Mouse (Mus musculus): ENCODE results near the gene Rnf185. TPM values are rescaled to one million over a fixed set of nuclear protein-coding genes. Genes with fewer than 3 reads are reported as not detected.
A peak's percentile ranks its signal among the peaks of the same experiment; 100 is the strongest.

The Rnf185 gene
- total RNA-seq, 2 experiments from 2014 or later: 26.9 to 27.5 TPM

DNA sequence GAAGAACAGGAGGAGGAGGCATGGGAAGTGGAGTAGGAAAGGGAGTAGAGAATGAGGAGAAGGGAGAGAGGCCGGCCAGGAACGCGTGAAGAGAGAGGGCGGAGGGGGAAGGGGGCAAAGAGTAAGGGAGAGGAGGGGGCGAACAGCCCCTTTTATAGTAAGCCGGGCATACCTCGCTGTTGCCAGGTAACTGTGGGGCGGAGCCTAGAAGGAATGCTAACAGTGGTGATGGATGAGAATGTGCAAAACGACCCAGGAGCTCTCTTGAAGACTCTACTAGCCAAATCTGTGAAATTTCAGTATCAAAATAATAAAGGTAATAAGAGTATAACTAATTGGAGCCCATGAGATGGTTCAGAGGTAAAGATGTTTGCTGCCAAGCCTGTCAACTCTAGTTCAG lies 606 bp upstream of the Rnf185 start:
- DNase-seq (ENCODE audit: low spot score in 2 of 2): peak in 1 of 2 experiments; percentile 14
- intact Hi-C loops (cut with DNase I): loop anchor here (5.0 to 10.0 kb wide), 2 partner anchors 65 to 462 kb away; partner anchors contain the start of gene Slc35e4

DNA sequence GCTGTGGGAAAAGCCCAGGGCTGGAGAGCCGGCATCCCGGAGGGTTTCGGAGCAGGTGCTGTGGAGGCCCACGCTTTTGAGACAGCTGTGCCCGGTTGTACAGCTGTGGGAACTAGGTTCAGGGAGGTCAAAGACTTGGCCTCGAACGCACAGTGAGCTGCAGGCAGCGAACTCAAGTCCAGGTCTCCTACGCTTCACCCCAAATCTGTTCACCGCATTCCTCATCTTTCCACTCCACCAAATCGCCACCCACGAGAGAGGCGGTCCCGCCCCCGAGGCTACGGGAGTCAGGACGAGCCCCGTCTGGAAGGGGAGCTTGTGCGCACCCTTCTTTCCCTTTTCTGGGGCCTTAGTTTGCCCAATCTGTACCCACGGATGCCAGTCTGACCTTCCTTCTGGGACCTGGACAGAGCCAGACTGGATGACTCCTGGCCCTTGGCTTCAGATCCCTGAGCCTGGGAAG lies 431 bp downstream of the Rnf185 start:
- intact Hi-C loops (cut with DNase I): loop anchor here (5.0 to 10.0 kb wide), 2 partner anchors 64 to 463 kb away; partner anchors contain the start of gene Slc35e4
- no peak for DNase-seq (ENCODE audit: low spot score in 2 of 2)

DNA sequence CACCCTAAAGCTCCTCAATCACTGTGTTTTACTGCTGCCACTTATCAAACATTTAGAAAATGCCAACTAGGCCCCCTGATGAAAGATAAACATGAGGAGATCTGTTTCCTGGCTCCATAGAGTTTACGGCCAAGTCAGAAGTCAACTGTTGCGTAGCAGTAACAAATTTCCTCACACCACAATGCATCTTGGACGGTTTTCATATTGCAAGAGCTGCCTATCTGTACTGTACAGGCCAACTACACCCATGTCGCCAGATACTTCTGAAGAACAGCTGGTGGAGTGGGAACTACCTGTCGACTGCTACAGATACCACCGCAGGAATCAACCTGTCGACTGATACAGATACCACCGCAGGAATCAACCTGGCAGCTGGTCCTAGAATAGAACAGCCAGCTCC lies 7.3 kb downstream of the Rnf185 start:
- intact Hi-C loops (cut with DNase I): no loop called here
- DNase-seq (ENCODE audit: low spot score in 2 of 2): no peak

DNA sequence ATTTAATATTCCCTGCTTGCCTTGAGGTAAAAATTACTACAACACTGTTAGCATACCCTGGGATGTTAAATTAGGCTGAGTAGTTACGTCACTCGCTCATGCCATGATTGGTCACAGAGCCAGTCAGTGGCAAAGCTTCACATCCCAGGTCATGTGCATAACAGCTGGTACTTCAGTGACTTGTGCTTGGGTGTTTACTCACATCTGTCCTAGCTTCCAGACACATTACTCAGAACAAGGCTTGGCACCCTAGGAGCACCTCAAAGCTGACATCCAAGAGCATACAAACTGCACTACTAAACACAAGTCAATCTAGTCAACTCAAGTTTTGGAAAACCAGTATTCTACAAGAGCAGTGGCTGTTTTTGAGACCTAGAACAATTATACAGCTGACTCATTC lies 9.1 kb downstream of the Rnf185 start:
- DNase-seq (ENCODE audit: low spot score in 2 of 2): no peak
- intact Hi-C loops (cut with DNase I): no loop called here

DNA sequence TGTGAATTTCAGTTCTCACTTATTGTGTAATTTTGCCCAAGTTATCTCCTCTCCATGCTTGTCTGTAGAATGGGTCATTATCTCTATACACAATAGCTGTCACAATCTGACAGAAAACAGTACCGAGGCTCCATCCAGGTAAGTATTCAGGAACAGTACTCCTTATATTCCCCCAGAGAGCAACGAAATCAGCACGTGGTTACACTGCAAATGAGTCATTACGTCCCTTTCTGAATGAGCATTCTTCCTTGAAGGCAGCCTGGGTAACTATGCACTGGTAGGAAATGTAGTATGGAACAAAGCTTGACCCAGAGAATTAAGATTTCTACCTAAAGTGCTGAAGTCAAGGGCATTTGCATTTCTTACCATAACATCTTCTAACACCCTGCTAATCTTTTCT lies 9.5 kb downstream of the Rnf185 start:
- DNase-seq (ENCODE audit: low spot score in 2 of 2): no peak
- intact Hi-C loops (cut with DNase I): no loop called here

DNA sequence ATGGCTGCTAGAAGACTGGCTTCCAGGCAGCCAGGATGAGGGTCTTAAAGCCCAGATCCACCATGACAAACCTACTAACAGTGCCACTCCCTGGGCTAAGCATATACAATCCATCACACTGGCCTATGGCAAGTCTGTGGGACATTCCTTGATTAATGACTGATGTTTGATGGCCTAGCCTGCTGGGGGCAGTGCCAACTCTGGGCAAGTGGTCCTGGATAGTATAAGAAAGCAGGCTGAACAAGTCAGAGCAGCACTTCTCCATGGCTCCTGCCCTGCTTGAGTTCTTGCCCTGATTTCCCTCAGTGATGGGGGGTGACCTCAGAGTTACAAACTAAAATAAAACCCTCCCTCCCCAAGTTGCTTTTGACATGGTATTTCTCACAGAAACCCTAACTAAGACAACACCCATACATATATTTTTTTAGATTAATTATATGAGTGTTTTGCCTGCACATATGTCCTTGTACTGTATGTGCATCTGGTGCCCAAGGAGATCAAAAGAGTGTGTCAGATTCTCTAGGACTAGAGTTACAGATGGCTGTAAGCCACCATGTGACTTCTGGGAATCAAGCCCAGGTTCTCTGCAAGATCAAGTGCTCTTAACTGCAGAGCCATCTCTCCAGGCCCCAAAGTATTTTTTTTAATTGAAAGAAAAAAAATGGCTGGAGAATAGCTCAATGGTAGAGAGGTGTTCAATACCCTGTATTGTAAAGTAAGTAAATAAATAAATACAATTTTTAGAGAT lies 10.3 kb downstream of the Rnf185 start:
- DNase-seq (ENCODE audit: low spot score in 2 of 2): no peak
- intact Hi-C loops (cut with DNase I): no loop called here

DNA sequence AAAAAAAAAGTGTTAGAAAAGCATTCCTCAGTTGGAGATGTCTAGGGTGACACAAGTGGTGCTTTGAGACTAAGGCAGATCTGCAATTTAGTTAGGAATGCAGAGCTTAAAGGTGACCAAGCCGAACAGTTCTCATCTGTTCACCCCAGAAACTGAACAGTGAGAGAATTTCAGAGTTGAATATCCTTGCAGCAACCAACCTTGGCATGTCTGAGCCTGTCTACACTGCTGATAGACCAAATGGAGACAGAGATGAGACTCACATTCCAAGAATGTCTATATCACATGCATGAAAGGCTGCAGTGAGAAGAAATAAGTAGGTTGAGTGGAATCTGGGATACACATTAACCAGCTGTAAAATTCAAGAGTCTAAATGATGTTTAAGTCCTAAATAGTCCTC lies 14.5 kb downstream of the Rnf185 start:
- DNase-seq (ENCODE audit: low spot score in 2 of 2): no peak
- intact Hi-C loops (cut with DNase I): no loop called here

DNA sequence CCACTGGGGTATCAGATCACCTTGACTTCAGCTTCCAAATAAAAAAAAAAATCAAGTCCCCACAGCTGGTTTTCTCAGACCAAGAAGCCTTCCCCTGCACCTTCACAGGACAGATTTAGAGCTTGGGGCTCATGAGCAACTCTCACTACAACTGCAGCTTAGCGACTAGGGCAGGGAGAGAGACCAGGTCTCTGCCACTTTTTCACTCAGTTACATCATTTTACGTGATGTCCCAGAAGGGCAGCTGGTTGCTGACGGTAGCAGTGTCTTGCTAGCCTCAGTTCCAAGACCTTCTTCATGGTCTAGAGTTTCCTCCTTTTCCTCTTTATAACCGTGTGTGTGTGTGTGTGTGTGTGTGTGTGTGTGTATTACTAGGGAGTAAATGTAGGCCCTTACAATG lies 18.4 kb downstream of the Rnf185 start:
- no peak for DNase-seq (ENCODE audit: low spot score in 2 of 2)
- intact Hi-C loops (cut with DNase I): no loop called here

DNA sequence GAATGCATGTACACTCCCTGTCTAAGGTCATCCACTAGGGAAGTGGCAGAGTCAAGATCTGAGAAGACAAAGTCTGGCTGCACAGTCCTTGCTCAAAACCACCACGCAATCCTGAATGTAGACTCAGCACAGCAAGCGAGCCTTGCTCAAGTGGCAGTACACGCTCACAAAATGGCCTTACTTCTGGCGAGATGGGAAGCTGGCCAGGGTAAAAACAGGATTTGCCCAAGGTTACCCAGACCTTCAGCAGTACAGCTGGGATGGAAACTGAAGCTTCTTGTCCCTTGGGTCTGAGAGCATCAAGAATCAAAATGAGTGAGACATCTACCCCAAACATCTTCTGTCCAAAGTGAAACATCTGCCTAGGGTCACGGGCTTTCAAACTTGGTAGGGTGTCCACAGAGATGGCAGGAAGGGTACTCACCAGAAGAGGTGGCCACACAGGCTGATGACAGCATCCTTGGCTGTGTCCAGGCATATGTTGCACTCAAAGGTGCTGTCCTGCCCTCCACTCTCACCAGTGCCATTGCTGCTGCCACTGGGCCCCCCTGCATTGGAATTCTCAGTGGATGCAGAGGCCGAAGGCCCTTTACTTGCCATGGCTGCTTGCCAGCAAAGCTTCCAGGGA lies 20.1 kb downstream of the Rnf185 start:
- intact Hi-C loops (cut with DNase I): no loop called here
- DNase-seq (ENCODE audit: low spot score in 2 of 2): no peak

DNA sequence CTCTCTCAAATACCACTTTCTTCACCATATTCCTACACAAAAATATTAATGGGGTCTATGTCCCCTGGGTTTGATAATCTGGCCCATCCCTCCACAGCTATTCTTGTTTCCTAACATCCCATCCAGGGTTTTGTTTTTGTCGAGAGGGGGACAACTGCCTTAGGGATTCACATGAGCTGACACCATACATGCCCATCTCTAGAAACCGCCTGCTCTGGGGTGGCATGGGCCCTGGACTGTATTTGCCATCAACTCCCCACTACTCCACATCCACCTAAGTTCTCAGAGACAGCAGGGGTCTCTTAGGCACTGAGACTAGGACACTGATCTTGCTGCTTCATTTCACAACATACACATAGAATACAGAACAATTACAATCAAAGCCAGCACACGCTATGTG lies 20.6 kb downstream of the Rnf185 start:
- intact Hi-C loops (cut with DNase I): no loop called here
- DNase-seq (ENCODE audit: low spot score in 2 of 2): no peak

DNA sequence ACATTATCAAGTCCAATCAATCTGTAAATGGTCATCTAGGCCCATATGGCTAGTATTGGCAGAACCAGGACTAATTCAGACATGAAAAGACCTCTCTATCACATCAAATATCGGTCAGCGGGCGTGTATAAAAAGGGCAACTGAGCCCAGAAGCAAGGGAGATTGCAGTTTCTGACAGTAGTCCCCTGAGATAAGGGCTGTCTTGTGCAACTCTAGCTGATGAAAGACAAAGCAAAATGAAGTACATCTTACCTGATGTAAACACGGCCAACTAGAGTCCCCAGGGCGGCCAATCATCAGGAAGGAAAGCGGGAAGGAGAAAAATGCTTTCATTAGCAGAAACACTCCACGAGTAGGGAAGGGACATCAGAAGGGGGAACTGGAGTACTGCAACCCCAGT lies 23.5 kb downstream of the Rnf185 start:
- intact Hi-C loops (cut with DNase I): no loop called here
- DNase-seq (ENCODE audit: low spot score in 2 of 2): no peak

DNA sequence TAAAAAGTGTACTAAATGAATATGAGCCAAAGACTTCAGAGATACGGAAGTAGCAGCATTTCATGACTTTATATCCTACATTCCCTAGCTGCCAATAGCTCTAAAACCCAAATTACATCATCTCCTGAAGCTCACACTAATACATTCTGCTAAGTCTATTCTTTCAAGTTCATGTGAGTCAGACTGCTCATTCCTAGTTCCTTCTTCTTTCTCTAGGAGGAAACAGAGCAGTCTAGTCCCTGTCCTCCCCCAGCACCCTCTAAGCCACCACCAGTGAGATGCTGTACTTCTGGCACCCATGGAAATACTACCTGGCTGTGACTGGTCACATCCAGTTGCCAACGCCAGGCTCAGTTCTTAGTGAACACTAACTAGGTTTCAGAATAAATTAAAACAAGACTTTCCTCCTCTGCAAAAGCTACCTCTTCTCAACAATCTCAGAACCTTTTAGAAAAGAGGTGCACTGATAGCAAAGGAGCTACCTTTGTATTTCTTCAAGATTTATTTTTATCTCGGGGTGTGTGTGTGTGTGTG lies 24.4 kb downstream of the Rnf185 start:
- intact Hi-C loops (cut with DNase I): no loop called here
- DNase-seq (ENCODE audit: low spot score in 2 of 2): no peak

DNA sequence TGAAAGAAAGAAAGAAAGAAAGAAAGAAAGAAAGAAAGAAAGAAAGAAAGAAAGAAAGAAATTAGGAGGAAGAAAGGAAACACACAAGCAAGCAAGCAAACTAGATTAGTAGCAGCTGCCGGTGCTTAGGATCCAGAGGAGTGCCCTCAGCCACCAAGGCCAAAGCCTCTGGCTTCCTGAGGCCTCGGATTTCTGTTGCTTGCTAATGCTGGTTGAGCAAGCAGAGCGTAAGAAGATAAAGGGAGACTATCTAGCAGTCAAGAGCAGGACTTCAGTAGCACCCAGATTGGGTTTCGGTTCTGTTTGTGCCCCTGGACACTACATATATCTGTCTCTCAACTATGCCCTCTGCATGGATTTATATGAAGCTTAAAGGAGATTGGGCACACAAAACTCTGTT lies 29.9 kb downstream of the Rnf185 start:
- intact Hi-C loops (cut with DNase I): no loop called here
- DNase-seq (ENCODE audit: low spot score in 2 of 2): no peak

DNA sequence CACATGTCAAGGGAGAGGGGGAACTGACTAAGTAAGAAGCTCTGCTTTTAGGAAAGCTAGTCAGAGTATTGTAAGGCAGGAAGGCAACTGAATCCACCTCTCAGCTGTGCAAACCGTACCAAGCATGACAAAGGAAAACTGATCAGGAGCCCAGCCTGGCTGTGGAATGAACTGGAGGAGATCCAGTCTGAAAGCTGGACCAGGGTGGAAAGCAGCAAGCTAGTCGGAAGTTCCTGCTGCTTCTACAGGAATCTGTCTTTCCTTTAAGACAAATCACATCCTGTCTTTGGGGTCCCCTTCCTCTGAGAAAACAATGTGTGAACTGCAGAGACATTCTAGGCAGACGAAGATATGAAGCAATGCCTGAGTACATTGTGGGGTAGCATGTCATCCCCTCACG lies 33.4 kb downstream of the Rnf185 start:
- no peak for DNase-seq (ENCODE audit: low spot score in 2 of 2)
- intact Hi-C loops (cut with DNase I): no loop called here

DNA sequence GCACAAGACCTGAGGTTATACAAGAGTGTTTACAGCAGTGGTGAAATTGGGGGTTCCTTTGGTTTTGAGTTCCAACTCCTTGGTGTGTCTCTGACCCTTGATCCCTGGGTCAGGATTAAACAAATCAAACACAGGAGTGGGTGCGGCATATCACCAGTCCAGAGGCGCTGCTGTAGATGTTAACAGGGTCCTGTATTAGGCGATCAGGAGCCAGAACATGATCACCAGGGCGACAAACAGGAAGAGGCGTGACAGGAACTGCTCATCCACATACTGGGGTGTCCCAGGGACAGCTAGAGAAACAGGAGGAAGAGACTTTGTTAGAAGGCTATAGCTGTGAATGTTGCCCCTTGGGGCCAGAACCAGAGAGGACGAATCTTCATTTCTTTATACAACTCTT lies 34.4 kb downstream of the Rnf185 start:
- intact Hi-C loops (cut with DNase I): no loop called here

DNA sequence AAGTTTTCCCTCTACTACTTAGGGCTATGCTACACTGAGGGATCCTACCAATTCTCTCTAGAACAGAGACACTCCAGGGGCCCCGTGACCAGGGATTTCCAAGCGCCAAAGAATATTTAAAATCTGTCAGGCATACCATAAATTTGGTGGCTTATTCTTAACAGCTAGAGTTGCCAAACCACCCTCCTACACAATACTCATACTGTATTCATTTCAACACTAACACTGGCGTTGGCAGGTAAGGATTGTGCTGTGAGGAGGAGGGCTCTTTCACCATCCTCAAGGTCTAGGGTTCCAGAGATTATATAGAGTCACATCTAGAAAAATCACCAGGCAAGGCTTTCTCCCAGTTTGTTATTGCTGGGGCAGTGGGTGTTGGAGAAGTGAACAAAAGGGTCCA lies 35.8 kb downstream of the Rnf185 start:
- no peak for DNase-seq (ENCODE audit: low spot score in 2 of 2)
- intact Hi-C loops (cut with DNase I): no loop called here

More for the DNA sequence above, 34.4 kb downstream of the Rnf185 start:
- DNase-seq (ENCODE audit: low spot score in 2 of 2): no peak

DNA sequence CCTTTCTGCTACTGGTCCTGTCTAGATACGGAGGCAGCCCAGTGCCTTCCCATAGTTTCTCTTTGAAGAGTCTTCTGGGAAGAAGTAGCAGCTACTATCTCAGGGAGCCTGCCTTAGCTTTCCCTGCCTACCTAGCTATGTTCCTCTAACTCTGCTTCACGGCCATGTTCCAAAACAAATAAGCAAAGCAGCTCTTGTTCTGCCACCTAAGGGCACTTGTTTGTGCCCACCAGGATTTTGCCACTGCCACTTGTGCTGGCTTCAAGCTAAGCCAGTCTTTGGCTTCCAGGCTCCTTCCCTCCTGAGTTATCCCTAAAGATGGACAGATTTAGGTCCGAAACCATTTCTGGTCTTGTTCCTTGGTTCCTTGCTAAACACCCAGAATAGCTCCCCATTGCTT lies 40.1 kb downstream of the Rnf185 start:
- DNase-seq (ENCODE audit: low spot score in 2 of 2): no peak
- intact Hi-C loops (cut with DNase I): no loop called here

DNA sequence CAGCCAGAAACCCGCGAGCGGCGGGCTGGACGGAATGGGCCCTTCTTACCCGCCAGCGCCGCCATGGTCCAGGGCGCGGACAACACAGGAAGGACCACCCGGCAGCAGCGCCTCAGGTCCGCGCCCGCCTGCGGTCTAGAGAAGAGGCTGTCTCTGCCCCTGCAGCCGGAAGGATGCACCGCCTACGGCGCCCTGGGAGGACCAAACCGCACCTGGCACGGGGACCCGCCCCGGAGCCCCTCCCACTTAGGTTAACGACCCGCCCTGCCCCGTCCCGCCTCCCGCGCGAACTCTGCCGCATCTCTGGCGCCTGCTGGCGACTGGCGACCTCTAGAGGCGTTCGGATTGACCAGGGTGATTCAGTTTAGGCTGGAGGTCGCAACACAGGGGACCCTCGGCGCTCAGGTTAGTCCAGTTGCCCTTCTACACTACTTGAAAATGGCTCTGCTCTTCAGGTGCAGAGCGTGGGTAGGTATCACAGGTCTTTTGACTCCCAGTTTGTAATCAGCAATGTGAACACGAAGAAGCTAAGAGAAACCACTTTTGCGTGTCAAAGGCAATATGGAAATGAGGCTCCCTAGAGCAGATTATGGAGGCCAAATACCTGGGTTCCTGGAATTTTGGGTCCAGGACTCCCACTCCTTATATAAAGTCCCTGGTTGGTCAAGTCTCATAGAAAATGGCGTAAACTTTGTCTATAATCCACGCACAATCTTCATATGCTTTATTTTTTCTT lies 43.0 kb downstream of the Rnf185 start, which contains the start of gene Limk2:
Gene Limk2 (minus strand): TSS at position 193 of the 736 bp plus-strand sequence.
- intact Hi-C loops (cut with DNase I): loop anchor here (1.0 to 5.0 kb wide), 3 partner anchors 22 to 62 kb away; no protein-coding TSS in a partner anchor
- peak; percentile 84 to 86 for DNase-seq (ENCODE audit: low spot score in 2 of 2)

DNA sequence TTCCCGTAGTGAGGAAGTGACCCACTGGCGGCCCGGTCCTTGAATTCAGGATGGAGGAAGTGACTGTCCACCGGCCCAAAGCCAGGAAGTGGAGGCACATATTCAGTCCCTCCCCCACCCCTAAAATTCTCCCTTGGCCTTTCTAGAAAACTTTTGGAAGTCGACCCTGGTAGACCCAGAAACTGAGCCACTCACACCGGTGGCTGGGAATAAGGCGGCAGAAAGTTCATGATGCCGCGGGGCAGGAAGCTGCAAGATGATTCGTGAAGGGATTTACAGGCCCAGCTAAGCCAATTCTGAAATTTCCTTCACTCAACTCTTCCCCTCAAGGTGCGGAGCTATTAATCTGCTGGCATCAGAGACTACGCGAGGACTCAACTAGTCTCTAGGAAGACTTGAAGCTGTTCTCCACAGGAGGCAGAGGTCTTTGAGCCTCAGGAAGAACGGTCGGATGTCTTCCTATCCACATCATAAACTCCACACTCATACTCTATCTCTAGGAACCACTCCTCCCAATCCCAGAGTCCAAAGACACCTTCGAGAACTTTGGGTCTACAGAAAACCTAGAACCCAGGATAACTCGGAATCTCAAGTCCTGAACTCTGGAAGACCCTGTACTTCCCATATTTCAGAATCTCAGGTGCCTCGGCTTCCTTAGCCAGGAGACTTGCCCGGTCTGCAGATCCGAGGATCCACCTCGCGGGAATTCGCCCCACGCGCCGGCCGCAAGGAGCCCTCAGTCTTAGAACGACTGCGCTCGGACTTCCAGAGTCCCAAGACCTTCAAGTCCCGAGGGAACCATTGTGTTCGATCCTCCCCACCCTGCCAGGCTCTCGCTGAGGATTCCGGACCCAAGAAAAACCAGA lies 43.8 kb downstream of the Rnf185 start:
- intact Hi-C loops (cut with DNase I): loop anchor here (2.0 to 5.0 kb wide), 2 partner anchors 36 to 62 kb away; no protein-coding TSS in a partner anchor
- DNase-seq (ENCODE audit: low spot score in 2 of 2): no peak

All from left cerebral cortex, postnatal 36 days (tissue).